ENCODE assay signal across 21 mouse cellular contexts in the genomic region with DNA sequence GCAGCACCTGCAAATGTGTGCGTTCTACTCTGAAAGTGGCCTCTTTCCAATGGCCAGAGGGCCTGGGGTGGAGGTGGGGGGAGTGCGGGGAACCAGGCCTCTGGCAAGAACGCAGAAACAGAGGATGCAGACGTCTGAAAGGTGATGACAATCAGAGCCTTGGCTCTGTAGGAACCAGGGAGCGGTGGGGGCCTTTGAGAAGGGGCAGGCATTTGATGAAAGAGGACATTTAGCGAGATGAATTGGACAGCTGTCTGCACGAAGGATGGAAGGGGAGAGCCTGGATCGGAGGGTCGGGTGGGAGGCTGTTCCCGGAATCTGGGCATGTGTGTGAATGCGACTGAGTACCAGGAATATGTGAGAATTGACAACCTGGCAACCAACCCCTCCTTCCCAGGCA. TPM values are rescaled to one million over a fixed set of nuclear protein-coding genes. Genes with fewer than 3 reads are reported as not detected.
DNase-seq lines count a peak whose midpoint lies in the region; ATAC-seq and TF ChIP-seq lines count a peak whose summit lies in the region.
"Had no signal": no experiment of that assay in that cellular context is flagged by ENCODE, and none has a peak within 500 bp of the region (broad histone marks: within the 10 kb centered on the region; RNA-seq: fewer than 3 reads in every experiment).

No protein-coding gene starts in this region.

- ATAC-seq in forebrain, embryonic 12.5 days (ENCODE audit: low FRiP score): peak; percentile 39; the same call in 1 of the 2 replicates
- no peak for ATAC-seq in forebrain, embryonic 11.5 days (replicated peaks; ENCODE audit: low FRiP score)
- ATAC-seq in midbrain, embryonic 13.5 days: 0 out of 2 replicates have a peak, but pooled peaks have one; percentile 7
- no peak for ATAC-seq in midbrain, embryonic 11.5 days (ENCODE audit: low FRiP score)
- ATAC-seq in forebrain, postnatal 0 days: peak; percentile 50; the same call in 1 of the 2 replicates
- ATAC-seq in midbrain, embryonic 16.5 days: no peak
- ATAC-seq in kidney, embryonic 16.5 days (ENCODE audit: low FRiP score, low TSS enrichment): no peak
- ATAC-seq: activated CD4-positive, CD25-positive, alpha-beta regulatory T cell, adult 4 months; CD4-positive, CD25-positive, alpha-beta regulatory T cell, adult 4 months; Patski had no signal

- no peak for TF ChIP-seq CTCF in forebrain, postnatal 0 days (IDR thresholded peaks at IDR 0.05; ENCODE audit: low read depth)

- 0 out of 2 replicates have a peak overlapping the region, but pooled peaks have one; percentile 13 for H3K27ac ChIP-seq in forebrain, embryonic 12.5 days
- H3K27ac ChIP-seq in forebrain, embryonic 11.5 days (ENCODE audit: low read depth, low read length): no peak overlapping the region
- H3K27ac ChIP-seq in midbrain, embryonic 13.5 days: no peak overlapping the region
- H3K27ac ChIP-seq in midbrain, embryonic 11.5 days (ENCODE audit: low read depth, low read length): no peak overlapping the region
- H3K27ac ChIP-seq in forebrain, postnatal 0 days (ENCODE audit: low read depth, low read length): no peak overlapping the region
- no peak overlapping the region for H3K27ac ChIP-seq in midbrain, embryonic 16.5 days (ENCODE audit: low read length)
- no peak overlapping the region for H3K27ac ChIP-seq in kidney, embryonic 16.5 days (ENCODE audit: low read length)
- H3K27ac ChIP-seq: liver, embryonic 14.5 days; lung, embryonic 15.5 days had no signal

- no peaks in the 10 kb centered on the region for H3K36me3 ChIP-seq in forebrain, embryonic 12.5 days (replicated peaks)
- no peaks in the 10 kb centered on the region for H3K36me3 ChIP-seq in forebrain, embryonic 11.5 days (ENCODE audit: control insufficient read depth, insufficient read depth, low read length)
- H3K36me3 ChIP-seq in midbrain, embryonic 13.5 days: no peaks in the 10 kb centered on the region
- H3K36me3 ChIP-seq in midbrain, embryonic 11.5 days (ENCODE audit: control insufficient read depth, insufficient read depth, low read length): no peaks in the 10 kb centered on the region
- no peaks in the 10 kb centered on the region for H3K36me3 ChIP-seq in forebrain, postnatal 0 days (ENCODE audit: insufficient read depth)
- no peaks in the 10 kb centered on the region for H3K36me3 ChIP-seq in midbrain, embryonic 16.5 days (ENCODE audit: control insufficient read depth, insufficient read depth, low read length)
- H3K36me3 ChIP-seq in kidney, embryonic 16.5 days (ENCODE audit: insufficient read depth, low read length): no peaks in the 10 kb centered on the region
- H3K36me3 ChIP-seq: lung, embryonic 15.5 days had no signal

- H3K4me2 ChIP-seq in forebrain, embryonic 12.5 days: no peak overlapping the region
- H3K4me2 ChIP-seq in forebrain, embryonic 11.5 days (ENCODE audit: low read depth, low read length, severe bottlenecking): no peak overlapping the region
- no peak overlapping the region for H3K4me2 ChIP-seq in midbrain, embryonic 13.5 days (replicated peaks)
- no peak overlapping the region for H3K4me2 ChIP-seq in midbrain, embryonic 11.5 days
- no peak overlapping the region for H3K4me2 ChIP-seq in forebrain, postnatal 0 days (ENCODE audit: low read depth)
- no peak overlapping the region for H3K4me2 ChIP-seq in midbrain, embryonic 16.5 days (ENCODE audit: low read length)
- H3K4me2 ChIP-seq in kidney, embryonic 16.5 days (replicated peaks; ENCODE audit: low read depth, low read length): no peak overlapping the region
- H3K4me2 ChIP-seq: lung, embryonic 15.5 days had no signal

- H3K27me3 ChIP-seq in forebrain, embryonic 12.5 days: peaks cover 51% of the 10 kb centered on the region
- H3K27me3 ChIP-seq in forebrain, embryonic 11.5 days (ENCODE audit: control insufficient read depth, insufficient read depth, low read length): no peaks in the 10 kb centered on the region; the same call in 1 of the 2 replicates
- H3K27me3 ChIP-seq in midbrain, embryonic 13.5 days: peaks cover 30% of the 10 kb centered on the region; the same call in 1 of the 2 replicates
- peaks cover 2% of the 10 kb centered on the region for H3K27me3 ChIP-seq in midbrain, embryonic 11.5 days (ENCODE audit: control insufficient read depth, insufficient read depth, low read length)
- no peaks in the 10 kb centered on the region for H3K27me3 ChIP-seq in forebrain, postnatal 0 days (ENCODE audit: insufficient read depth, low read length)
- H3K27me3 ChIP-seq in midbrain, embryonic 16.5 days (ENCODE audit: control insufficient read depth, insufficient read depth, low read depth, low read length): no peaks in the 10 kb centered on the region; the same call in 1 of the 2 replicates
- peaks cover 9% of the 10 kb centered on the region for H3K27me3 ChIP-seq in kidney, embryonic 16.5 days (ENCODE audit: insufficient read depth, low read length)

- WGBS in forebrain, embryonic 12.5 days: 31% methylated on average over 11 of the region's 11 CpGs
- 47% methylated on average over 11 of the region's 11 CpGs for WGBS in forebrain, embryonic 11.5 days
- WGBS in midbrain, embryonic 13.5 days: 20% methylated on average over 11 of the region's 11 CpGs
- 41% methylated on average over 11 of the region's 11 CpGs for WGBS in midbrain, embryonic 11.5 days
- WGBS in forebrain, postnatal 0 days: 11% methylated on average over 11 of the region's 11 CpGs
- WGBS in midbrain, embryonic 16.5 days: 15% methylated on average over 11 of the region's 11 CpGs
- 55% methylated on average over 11 of the region's 11 CpGs for WGBS in kidney, embryonic 16.5 days

- DNase-seq in forebrain, embryonic 11.5 days (ENCODE audit: low spot score): no peak
- DNase-seq in midbrain, embryonic 11.5 days (ENCODE audit: low spot score, missing footprints): no peak
- no peak for DNase-seq in forebrain, postnatal 0 days
- DNase-seq: adrenal gland, postnatal 25 days; cerebellum, adult 18-20 months; cerebellum, postnatal 36 days; kidney, adult 18-20 months; kidney, postnatal 25 days; lung, postnatal 4 days; right cerebral cortex, postnatal 4 days; thymus, postnatal 14 days had no signal

- H3K9ac ChIP-seq in forebrain, embryonic 12.5 days: no peak overlapping the region
- no peak overlapping the region for H3K9ac ChIP-seq in forebrain, embryonic 11.5 days (ENCODE audit: low read length)
- H3K9ac ChIP-seq in midbrain, embryonic 13.5 days (replicated peaks): no peak overlapping the region
- H3K9ac ChIP-seq in midbrain, embryonic 11.5 days (ENCODE audit: low read length): no peak overlapping the region
- peak overlapping the region; percentile 10; the same call in 1 of the 2 replicates for H3K9ac ChIP-seq in forebrain, postnatal 0 days
- H3K9ac ChIP-seq in midbrain, embryonic 16.5 days (ENCODE audit: low read depth, low read length): peak overlapping the region; percentile 15; the same call in 1 of the 2 replicates
- no peak overlapping the region for H3K9ac ChIP-seq in kidney, embryonic 16.5 days (replicated peaks; ENCODE audit: low read length)
- H3K9ac ChIP-seq: liver, embryonic 14.5 days; lung, embryonic 15.5 days had no signal

- H3K4me1 ChIP-seq in forebrain, embryonic 12.5 days: peaks cover 53% of the 10 kb centered on the region
- peaks cover 17% of the 10 kb centered on the region for H3K4me1 ChIP-seq in forebrain, embryonic 11.5 days (replicated peaks; ENCODE audit: control insufficient read depth, insufficient read depth, low read length)
- peaks cover 69% of the 10 kb centered on the region for H3K4me1 ChIP-seq in midbrain, embryonic 13.5 days (replicated peaks)
- H3K4me1 ChIP-seq in midbrain, embryonic 11.5 days (ENCODE audit: control insufficient read depth, insufficient read depth, low read length): peaks cover 40% of the 10 kb centered on the region
- H3K4me1 ChIP-seq in forebrain, postnatal 0 days (ENCODE audit: insufficient read depth): peaks cover 7% of the 10 kb centered on the region; the same call in 1 of the 2 replicates
- peaks cover 46% of the 10 kb centered on the region for H3K4me1 ChIP-seq in midbrain, embryonic 16.5 days (ENCODE audit: control insufficient read depth, insufficient read depth, low read length)
- peaks cover 37% of the 10 kb centered on the region for H3K4me1 ChIP-seq in kidney, embryonic 16.5 days (ENCODE audit: insufficient read depth, low read length)

- no peak overlapping the region for H3K4me3 ChIP-seq in forebrain, embryonic 12.5 days (replicated peaks)
- H3K4me3 ChIP-seq in forebrain, embryonic 11.5 days (ENCODE audit: low read depth, low read length): no peak overlapping the region
- H3K4me3 ChIP-seq in midbrain, embryonic 13.5 days (replicated peaks): no peak overlapping the region
- H3K4me3 ChIP-seq in midbrain, embryonic 11.5 days (ENCODE audit: low read depth, low read length): no peak overlapping the region
- no peak overlapping the region for H3K4me3 ChIP-seq in forebrain, postnatal 0 days (ENCODE audit: low read depth, low read length)
- H3K4me3 ChIP-seq in midbrain, embryonic 16.5 days (ENCODE audit: low read depth, low read length): no peak overlapping the region
- H3K4me3 ChIP-seq in kidney, embryonic 16.5 days (ENCODE audit: low read length): no peak overlapping the region
- H3K4me3 ChIP-seq: lung, embryonic 15.5 days had no signal

- no peaks in the 10 kb centered on the region for H3K9me3 ChIP-seq in forebrain, embryonic 12.5 days
- no peaks in the 10 kb centered on the region for H3K9me3 ChIP-seq in forebrain, embryonic 11.5 days (ENCODE audit: control insufficient read depth, low read length)
- no peaks in the 10 kb centered on the region for H3K9me3 ChIP-seq in midbrain, embryonic 13.5 days
- H3K9me3 ChIP-seq in midbrain, embryonic 11.5 days (ENCODE audit: control insufficient read depth, low read length): no peaks in the 10 kb centered on the region
- H3K9me3 ChIP-seq in forebrain, postnatal 0 days (ENCODE audit: low read length): no peaks in the 10 kb centered on the region
- H3K9me3 ChIP-seq in midbrain, embryonic 16.5 days (replicated peaks; ENCODE audit: control insufficient read depth, low read length, poor library complexity, severe bottlenecking): no peaks in the 10 kb centered on the region
- H3K9me3 ChIP-seq in kidney, embryonic 16.5 days (ENCODE audit: low read length): no peaks in the 10 kb centered on the region
- H3K9me3 ChIP-seq: lung, embryonic 15.5 days had no signal

RNA-seq across cellular contexts. Expression of a gene that starts 47.8 kb away (rescaled TPM):
- polyA plus RNA-seq in forebrain, embryonic 12.5 days (2016; fragmentation: Nextera tagmentation; extraction: Ambion mirVana): 2.2 and 3.0 TPM in 2 replicates
- polyA plus RNA-seq in forebrain, embryonic 11.5 days (2014; fragmentation: Nextera tagmentation; extraction: Ambion mirVana): 1.5 and 1.7 TPM in 2 replicates
- polyA plus RNA-seq in midbrain, embryonic 13.5 days (2015; fragmentation: Nextera tagmentation; extraction: Ambion mirVana): 3.8 and 5.0 TPM in 2 replicates
- 2.6 and 3.0 TPM in 2 replicates for polyA plus RNA-seq in midbrain, embryonic 11.5 days (2014; fragmentation: Nextera tagmentation; extraction: Ambion mirVana)
- 14.1 and 18.5 TPM in 2 replicates for total RNA-seq in forebrain, postnatal 0 days (2014; rRNA removed)
- polyA plus RNA-seq in forebrain, postnatal 0 days (2015; fragmentation: Nextera tagmentation; extraction: Ambion mirVana): 0.79 and 1.9 TPM in 2 replicates
- polyA plus RNA-seq in midbrain, embryonic 16.5 days (2015; fragmentation: Nextera tagmentation; extraction: Ambion mirVana): 3.0 and 3.5 TPM in 2 replicates
- polyA plus RNA-seq in kidney, embryonic 16.5 days (2015; fragmentation: Nextera tagmentation; extraction: Ambion mirVana): 2.8 and 3.7 TPM in 2 replicates
- total RNA-seq: granulocyte monocyte progenitor cell, adult 5-6 weeks had no signal
- polyA plus RNA-seq: activated CD4-positive, CD25-positive, alpha-beta regulatory T cell, adult 4 months; Patski had no signal

Comparison
In these comparisons a context has a peak if more than half of its experiments do, and no peak if none do; other contexts are left out.
1. ATAC-seq: peak in forebrain, embryonic 12.5 days (single experiment), midbrain, embryonic 13.5 days (single experiment) and forebrain, postnatal 0 days (single experiment); none in forebrain, embryonic 11.5 days (single experiment), midbrain, embryonic 11.5 days (single experiment), midbrain, embryonic 16.5 days (single experiment) and kidney, embryonic 16.5 days (single experiment).
2. H3K9ac ChIP-seq: peak in forebrain, postnatal 0 days (single experiment) and midbrain, embryonic 16.5 days (single experiment); none in forebrain, embryonic 12.5 days (single experiment), forebrain, embryonic 11.5 days (single experiment), midbrain, embryonic 13.5 days (single experiment), midbrain, embryonic 11.5 days (single experiment) and kidney, embryonic 16.5 days (single experiment).